ENCODE assay signal across 8 mouse cellular contexts in genomic region chr7:27259271-27259721, GRCm38 (mm10). TPM values are rescaled to one million over a fixed set of nuclear protein-coding genes. Genes with fewer than 3 reads are reported as not detected.
A peak's percentile ranks its signal among the peaks of the same experiment; 100 is the strongest.
DNase-seq lines count a peak whose midpoint lies in the region; ATAC-seq and TF ChIP-seq lines count a peak whose summit lies in the region.

No protein-coding gene starts in this region.

- peak overlapping the region; percentile 78 for H3K4me3 ChIP-seq in kidney, embryonic 16.5 days (ENCODE audit: low read length)
- H3K4me3 ChIP-seq in ES-Bruce4 (ENCODE audit: low read depth, low read length), result peak overlapping the region; percentile 76
- H3K4me3 ChIP-seq in hindbrain, embryonic 10.5 days, result peak overlapping the region; percentile 83
- H3K4me3 ChIP-seq in midbrain, embryonic 10.5 days, result peak overlapping the region; percentile 92

- H3K27ac ChIP-seq in kidney, embryonic 16.5 days (ENCODE audit: low read length), result peak overlapping the region; percentile 62; the same call in 1 of the 2 replicates
- H3K27ac ChIP-seq in ES-Bruce4 (ENCODE audit: insufficient read depth, low read length), result peak overlapping the region; percentile 51; the same call in 1 of the 2 replicates
- peak overlapping the region; percentile 93 for H3K27ac ChIP-seq in hindbrain, embryonic 10.5 days
- peak overlapping the region; percentile 94 for H3K27ac ChIP-seq in midbrain, embryonic 10.5 days (replicated peaks)

- peaks cover 8% of the 10 kb centered on the region; the same call in 1 of the 2 replicates for H3K36me3 ChIP-seq in kidney, embryonic 16.5 days (ENCODE audit: insufficient read depth, low read length)
- 0 out of 2 replicates have a peak, but pooled peaks cover 2% of the 10 kb centered on the region for H3K36me3 ChIP-seq in ES-Bruce4 (ENCODE audit: control insufficient read depth, insufficient read depth, low read length, poor library complexity, severe bottlenecking)
- peaks cover 37% of the 10 kb centered on the region for H3K36me3 ChIP-seq in hindbrain, embryonic 10.5 days
- peaks cover 30% of the 10 kb centered on the region for H3K36me3 ChIP-seq in midbrain, embryonic 10.5 days

- no peak for ATAC-seq in kidney, embryonic 16.5 days (ENCODE audit: low FRiP score, low TSS enrichment)

- 4% methylated on average over 9 of the region's 9 CpGs for WGBS in kidney, embryonic 16.5 days
- 2% methylated on average over 9 of the region's 9 CpGs for WGBS in hindbrain, embryonic 10.5 days
- 2% methylated on average over 9 of the region's 9 CpGs for WGBS in midbrain, embryonic 10.5 days

- no peaks in the 10 kb centered on the region for H3K9me3 ChIP-seq in kidney, embryonic 16.5 days (ENCODE audit: low read length)
- H3K9me3 ChIP-seq in ES-Bruce4 (replicated peaks; ENCODE audit: control insufficient read depth, insufficient read depth, low read length, poor library complexity, severe bottlenecking), result no peaks in the 10 kb centered on the region
- no peaks in the 10 kb centered on the region for H3K9me3 ChIP-seq in hindbrain, embryonic 10.5 days
- H3K9me3 ChIP-seq in midbrain, embryonic 10.5 days (replicated peaks), result no peaks in the 10 kb centered on the region

- H3K27me3 ChIP-seq in kidney, embryonic 16.5 days (ENCODE audit: insufficient read depth, low read length), result no peaks in the 10 kb centered on the region
- no peaks in the 10 kb centered on the region for H3K27me3 ChIP-seq in ES-Bruce4 (ENCODE audit: control insufficient read depth, insufficient read depth, low read length, poor library complexity, severe bottlenecking)
- H3K27me3 ChIP-seq in hindbrain, embryonic 10.5 days (ENCODE audit: insufficient read depth, poor library complexity, severe bottlenecking), result 0 out of 2 replicates have a peak, but pooled peaks cover 3% of the 10 kb centered on the region
- H3K27me3 ChIP-seq in midbrain, embryonic 10.5 days (ENCODE audit: low read depth, poor library complexity, severe bottlenecking), result peaks cover 11% of the 10 kb centered on the region

- peak overlapping the region; percentile 88 for H3K9ac ChIP-seq in kidney, embryonic 16.5 days (replicated peaks; ENCODE audit: low read length)
- H3K9ac ChIP-seq in ES-Bruce4 (ENCODE audit: low read depth, poor library complexity, severe bottlenecking), result peak overlapping the region; percentile 85

- peaks cover 30% of the 10 kb centered on the region for H3K4me1 ChIP-seq in kidney, embryonic 16.5 days (ENCODE audit: insufficient read depth, low read length)
- H3K4me1 ChIP-seq in ES-Bruce4 (ENCODE audit: control insufficient read depth, insufficient read depth, low read length), result peaks cover 2% of the 10 kb centered on the region
- peaks cover 60% of the 10 kb centered on the region for H3K4me1 ChIP-seq in hindbrain, embryonic 10.5 days (replicated peaks)
- peaks cover 59% of the 10 kb centered on the region for H3K4me1 ChIP-seq in midbrain, embryonic 10.5 days

- peak overlapping the region; percentile 89 for H3K4me2 ChIP-seq in kidney, embryonic 16.5 days (replicated peaks; ENCODE audit: low read depth, low read length)

- no peak for TF ChIP-seq CTCF in ES-Bruce4 (IDR thresholded peaks at IDR 0.05; ENCODE audit: low read depth, low read length)

- 0 out of 2 replicates have a peak, but pooled peaks have one; percentile 12 for TF ChIP-seq EP300 in ES-Bruce4 (IDR thresholded peaks at IDR 0.05; ENCODE audit: insufficient read depth, low read depth, low read length)

- no peak for DNase-seq in kidney, postnatal 36 days
- peak; percentile 76 for DNase-seq in cerebellum, postnatal 10 days
- DNase-seq in hindbrain, embryonic 10.5 days (ENCODE audit: low spot score), result peak; percentile 52
- DNase-seq in midbrain, embryonic 10.5 days (ENCODE audit: low spot score), result no peak
- DNase-seq in urinary bladder, postnatal 4 days (ENCODE audit: low spot score in 2 of 2), result no peak
- no peak for DNase-seq in ovary, postnatal 14 days (ENCODE audit: low spot score)

- no peak for TF ChIP-seq POLR2A in ES-Bruce4 (IDR thresholded peaks at IDR 0.05; ENCODE audit: insufficient read depth, low read length)

RNA-seq across cellular contexts. Expression of gene Numbl, which starts 1.1 kb away (rescaled TPM):
- polyA plus RNA-seq in kidney, embryonic 16.5 days (2015; fragmentation: Nextera tagmentation; extraction: Ambion mirVana), result 13.5 and 16.4 TPM in 2 replicates
- polyA plus RNA-seq in ES-Bruce4 (2011; ENCODE audit: insufficient read depth, insufficient read length, low read depth, missing spikeins), result 32.9 and 38.5 TPM in 2 replicates
- 28.9 and 53.1 TPM in 2 replicates for polyA plus RNA-seq in hindbrain, embryonic 10.5 days (2016; fragmentation: Nextera tagmentation; extraction: Ambion mirVana)
- polyA plus RNA-seq in midbrain, embryonic 10.5 days (2016; fragmentation: Nextera tagmentation; extraction: Ambion mirVana), result 21.0 and 25.7 TPM in 2 replicates

RNA-seq across cellular contexts. Expression of gene Coq8b, which starts 26.5 kb away (rescaled TPM):
- 26.4 and 28.6 TPM in 2 replicates for polyA plus RNA-seq in kidney, embryonic 16.5 days (2015; fragmentation: Nextera tagmentation; extraction: Ambion mirVana)
- polyA plus RNA-seq in ES-Bruce4 (2011; ENCODE audit: insufficient read depth, insufficient read length, low read depth, missing spikeins), result 7.8 and 10.9 TPM in 2 replicates
- 22.4 and 27.2 TPM in 2 replicates for polyA plus RNA-seq in hindbrain, embryonic 10.5 days (2016; fragmentation: Nextera tagmentation; extraction: Ambion mirVana)
- polyA plus RNA-seq in midbrain, embryonic 10.5 days (2016; fragmentation: Nextera tagmentation; extraction: Ambion mirVana), result 23.1 and 24.1 TPM in 2 replicates

RNA-seq across cellular contexts. Expression of gene Itpkc, which starts 30.8 kb away (rescaled TPM):
- 5.5 and 6.4 TPM in 2 replicates for polyA plus RNA-seq in kidney, embryonic 16.5 days (2015; fragmentation: Nextera tagmentation; extraction: Ambion mirVana)
- 10.7 and 11.3 TPM in 2 replicates for polyA plus RNA-seq in ES-Bruce4 (2011; ENCODE audit: insufficient read depth, insufficient read length, low read depth, missing spikeins)
- polyA plus RNA-seq in hindbrain, embryonic 10.5 days (2016; fragmentation: Nextera tagmentation; extraction: Ambion mirVana), result 5.6 and 6.8 TPM in 2 replicates
- polyA plus RNA-seq in midbrain, embryonic 10.5 days (2016; fragmentation: Nextera tagmentation; extraction: Ambion mirVana), result 5.3 and 5.9 TPM in 2 replicates

Comparison
In these comparisons a context has a peak if more than half of its experiments do, and no peak if none do; other contexts are left out.
1. DNase-seq: peak in cerebellum, postnatal 10 days (2 of 2) and hindbrain, embryonic 10.5 days (single experiment); none in kidney, postnatal 36 days (0 of 2), midbrain, embryonic 10.5 days (single experiment), urinary bladder, postnatal 4 days (0 of 2) and ovary, postnatal 14 days (single experiment).
2. Peak in every context shown above with its lines, with median percentiles within 50 percentile points of each other: H3K27ac ChIP-seq and H3K4me3 ChIP-seq.